Mouse (Mus musculus) embryonic facial prominence, embryonic 13.5 days (tissue): ENCODE measurements around the gene Tmem169. TPM values are rescaled to one million over a fixed set of nuclear protein-coding genes. Genes with fewer than 3 reads are reported as not detected.

ENCODE experiments used
- ATAC-seq: fragments of 200-750 bp; cut with Nextera tagmentation; 2 replicates; pipeline ENCODE4 v1.8.0; 2017; ENCODE audit warnings: low read depth; ENCODE audit not compliant: insufficient number of reproducible peaks, insufficient read depth, low FRiP score, low TSS enrichment
- H3K27ac ChIP-seq: fragments of 300-500 bp; sonication (generic); 2 replicates; pipeline ENCODE4 v1.5.1; 2015; ENCODE audit warnings: moderate library complexity, mild to moderate bottlenecking, inconsistent platforms
- H3K27me3 ChIP-seq: fragments of 300-500 bp; sonication (generic); 2 replicates; pipeline ENCODE4 v1.6.1; 2015; ENCODE audit warnings: mild to moderate bottlenecking, inconsistent platforms
- H3K36me3 ChIP-seq: fragments of 300-500 bp; sonication (generic); 2 replicates; pipeline ENCODE4 v1.6.1; 2015; ENCODE audit warnings: mild to moderate bottlenecking, inconsistent platforms
- H3K4me1 ChIP-seq: fragments of 300-500 bp; sonication (generic); 2 replicates; pipeline ENCODE4 v1.6.1; 2015; ENCODE audit warnings: inconsistent platforms
- H3K4me2 ChIP-seq: fragments of 300-500 bp; sonication (generic); 2 replicates; pipeline ENCODE4 v1.6.1; 2015; ENCODE audit warnings: moderate library complexity, mild to moderate bottlenecking, inconsistent platforms
- H3K4me3 ChIP-seq: fragments of 300-500 bp; sonication (generic); 2 replicates; pipeline ENCODE4 v1.5.1; 2015; ENCODE audit warnings: mild to moderate bottlenecking, inconsistent platforms
- H3K9ac ChIP-seq: fragments of 300-500 bp; sonication (generic); 2 replicates; pipeline ENCODE4 v1.6.1; 2015; ENCODE audit warnings: mild to moderate bottlenecking, inconsistent platforms
- H3K9me3 ChIP-seq: fragments of 300-500 bp; sonication (generic); 2 replicates; pipeline ENCODE4 v1.6.1; 2016; ENCODE audit warnings: inconsistent platforms
- WGBS: fragments of 180-500 bp; shearing (Covaris S2); methylation state at CpG from one replicate; pipeline ENCODE4 v1.1.7; 2015; ENCODE audit warnings: mixed read lengths; 5-methylcytosine and 5-hydroxymethylcytosine counted together
- polyA plus RNA-seq: library from polyadenylated mRNA; unstranded; fragments of >200 nt; fragmentation: Nextera tagmentation; extraction: Ambion mirVana; gene quantifications from 2 replicates; pipeline ENCODE4 v1.2.1, GENCODE M21; 2015

Tmem169 gene
- polyA plus RNA-seq, 1 experiment from 2014 or later = 4.8 TPM

DNA sequence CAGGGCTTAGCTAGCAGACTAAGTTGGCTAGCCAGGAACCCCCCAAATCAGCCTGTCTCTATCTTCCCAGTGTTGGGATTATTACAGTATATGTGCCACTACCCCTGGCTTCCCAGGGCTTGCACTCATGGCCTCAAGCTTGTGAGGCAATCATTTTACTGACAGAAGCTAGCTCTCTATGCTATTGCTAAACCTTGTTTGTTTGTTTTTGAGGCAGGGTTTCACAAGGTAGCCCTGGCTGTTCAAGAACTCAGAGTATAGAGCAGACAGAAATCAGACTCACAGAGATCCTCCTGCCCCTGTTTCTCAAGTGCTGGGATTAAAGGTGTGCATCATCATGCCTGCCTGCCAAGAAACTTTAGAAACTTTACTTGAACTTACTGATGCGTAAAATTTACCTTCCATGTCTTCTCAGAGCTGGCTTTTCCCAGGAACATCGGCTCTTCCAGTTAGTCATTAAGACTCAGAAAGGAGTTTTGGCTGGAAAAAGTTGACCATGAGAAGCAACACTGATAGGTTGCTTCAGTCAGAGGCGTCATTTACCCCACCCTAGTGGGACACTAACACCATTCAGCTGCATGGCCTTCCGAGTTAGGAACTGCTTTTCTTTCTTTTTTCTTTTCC is 4.5 kb downstream of the Tmem169 start:
- Histone ChIP-seq H3K9me3 (no peaks in the 10 kb centered on the region), H3K4me1 (no peaks in the 10 kb centered on the region), H3K27ac (no peak overlapping the region), H3K4me2 (no peak overlapping the region), H3K36me3 (no peaks in the 10 kb centered on the region), H3K9ac (no peak overlapping the region), H3K27me3 (peaks cover 4% of the 10 kb centered on the region; the same call in 1 of the 2 replicates), H3K4me3 (no peak overlapping the region)
- no peak for ATAC-seq
- 81% methylated on average over 4 of the region's 4 CpGs for WGBS

DNA sequence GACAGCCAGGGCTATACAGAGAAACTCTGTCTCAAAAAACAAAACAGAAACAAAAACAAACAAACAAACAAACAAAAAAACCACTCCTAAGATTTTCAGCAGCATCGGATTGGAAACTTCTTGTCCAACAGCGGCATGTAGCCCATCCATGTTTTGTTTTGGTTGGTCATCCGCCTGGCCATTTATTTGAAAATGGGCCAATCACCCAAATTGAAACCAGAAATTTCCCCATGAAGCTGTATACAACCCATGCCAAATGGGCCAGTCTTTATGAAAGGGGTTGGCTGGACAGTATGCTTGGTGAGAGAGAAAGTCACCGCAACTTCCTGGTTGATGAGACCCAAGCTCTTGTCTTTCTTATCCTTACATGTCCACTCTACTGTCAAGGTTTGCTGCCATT is 6.7 kb downstream of the Tmem169 start:
- no peak overlapping the region for H3K27ac ChIP-seq
- no peaks in the 10 kb centered on the region for H3K9me3 ChIP-seq
- no peaks in the 10 kb centered on the region for H3K27me3 ChIP-seq
- H3K36me3 ChIP-seq = no peaks in the 10 kb centered on the region
- H3K4me2 ChIP-seq = no peak overlapping the region
- WGBS = 90% methylated on average over 4 of the region's 4 CpGs
- H3K4me3 ChIP-seq = no peak overlapping the region
- H3K4me1 ChIP-seq = no peaks in the 10 kb centered on the region
- no peak overlapping the region for H3K9ac ChIP-seq
- no peak for ATAC-seq

DNA sequence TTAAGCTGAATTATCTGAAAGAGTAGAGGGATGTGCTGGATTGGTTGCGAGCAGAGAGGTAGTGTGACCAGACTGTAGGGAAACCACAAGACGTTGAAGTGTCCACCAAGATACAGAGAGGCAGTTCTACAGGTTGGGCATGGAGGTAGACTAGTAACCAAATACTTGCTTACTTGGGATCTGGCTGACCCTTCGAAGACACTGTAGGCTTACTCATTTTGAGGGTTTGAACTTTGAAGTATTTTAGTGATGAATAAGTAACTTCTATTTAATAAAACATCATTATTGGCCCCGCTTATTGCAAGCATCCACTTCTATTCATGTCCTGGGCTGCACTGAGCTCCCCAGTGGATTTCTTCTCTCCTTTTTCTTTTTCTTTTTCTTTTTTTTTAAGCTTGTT is 7.3 kb downstream of the Tmem169 start:
- no peaks in the 10 kb centered on the region for H3K36me3 ChIP-seq
- no peak overlapping the region for H3K9ac ChIP-seq
- H3K27me3 ChIP-seq = no peaks in the 10 kb centered on the region
- no peak overlapping the region for H3K4me2 ChIP-seq
- no peak overlapping the region for H3K4me3 ChIP-seq
- 91% methylated on average over 4 of the region's 4 CpGs for WGBS
- ATAC-seq = no peak
- H3K4me1 ChIP-seq = no peaks in the 10 kb centered on the region
- no peaks in the 10 kb centered on the region for H3K9me3 ChIP-seq
- H3K27ac ChIP-seq = no peak overlapping the region

DNA sequence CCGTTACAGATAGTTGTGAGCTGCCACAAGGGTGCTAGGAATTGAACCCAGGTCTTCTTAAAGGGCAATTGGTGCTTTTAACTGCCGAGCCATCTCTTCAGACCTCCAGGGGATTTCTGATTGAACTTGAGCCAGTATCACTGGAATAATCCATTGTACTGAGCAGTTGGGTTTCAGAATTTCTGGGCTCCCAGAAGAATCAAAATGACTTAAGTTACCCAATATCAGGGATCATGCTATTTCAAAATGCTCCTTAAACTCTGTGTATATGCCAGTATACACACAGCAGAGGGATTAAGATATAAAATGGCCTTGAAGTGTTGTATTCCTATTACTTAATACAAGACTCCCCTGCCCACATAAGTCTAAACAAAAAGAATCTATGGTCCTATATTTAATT is 7.8 kb downstream of the Tmem169 start:
- Histone ChIP-seq H3K27me3 (no peaks in the 10 kb centered on the region), H3K36me3 (no peaks in the 10 kb centered on the region), H3K4me2 (no peak overlapping the region), H3K4me3 (no peak overlapping the region), H3K9me3 (no peaks in the 10 kb centered on the region), H3K4me1 (no peaks in the 10 kb centered on the region), H3K9ac (no peak overlapping the region), H3K27ac (no peak overlapping the region)
- 85% methylated on average over 2 of the region's 2 CpGs for WGBS
- no peak for ATAC-seq

DNA sequence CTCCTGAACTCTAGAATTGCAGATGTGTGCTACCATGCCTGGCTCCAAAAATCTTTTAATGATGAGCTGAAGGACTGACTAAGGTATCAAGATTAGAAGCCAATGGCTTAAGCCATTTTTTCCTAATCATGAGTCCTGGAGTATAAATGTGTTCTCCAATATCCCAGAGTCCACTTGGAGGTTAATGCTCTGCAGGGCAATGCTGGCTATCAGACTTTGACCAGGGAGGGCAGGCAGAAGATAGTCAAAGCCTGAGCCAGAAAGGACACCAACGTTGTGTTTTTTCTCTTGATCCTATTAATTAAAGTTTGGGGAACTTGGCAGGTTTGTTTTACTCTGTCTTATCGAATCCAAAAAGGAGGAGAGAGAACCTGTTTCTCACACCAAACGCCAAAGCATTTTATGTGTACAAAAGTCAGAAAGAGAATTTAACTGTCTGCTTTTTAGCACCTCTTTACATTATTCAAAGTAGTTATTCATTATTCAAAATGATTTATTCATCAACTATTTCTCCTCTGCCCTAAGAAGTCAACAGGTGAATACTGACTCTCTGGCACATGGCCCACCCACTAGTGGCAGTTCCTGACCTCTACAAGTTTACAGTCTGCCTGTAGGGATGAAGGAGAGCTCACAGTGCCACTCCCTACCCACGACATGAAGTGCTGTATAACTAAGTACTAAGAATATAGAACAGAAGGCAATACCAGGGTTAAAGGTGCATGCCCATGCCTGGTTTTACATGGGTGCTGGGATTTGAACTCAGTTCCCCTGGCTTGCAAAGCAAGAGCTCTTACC is 9.9 kb downstream of the Tmem169 start:
- ATAC-seq = no peak
- no peak overlapping the region for H3K27ac ChIP-seq
- H3K4me2 ChIP-seq = no peak overlapping the region
- H3K27me3 ChIP-seq = no peaks in the 10 kb centered on the region
- no peaks in the 10 kb centered on the region for H3K36me3 ChIP-seq
- H3K4me3 ChIP-seq = no peak overlapping the region
- WGBS = 71% methylated on average over 4 of the region's 4 CpGs
- no peaks in the 10 kb centered on the region for H3K4me1 ChIP-seq
- no peaks in the 10 kb centered on the region for H3K9me3 ChIP-seq
- no peak overlapping the region for H3K9ac ChIP-seq

DNA sequence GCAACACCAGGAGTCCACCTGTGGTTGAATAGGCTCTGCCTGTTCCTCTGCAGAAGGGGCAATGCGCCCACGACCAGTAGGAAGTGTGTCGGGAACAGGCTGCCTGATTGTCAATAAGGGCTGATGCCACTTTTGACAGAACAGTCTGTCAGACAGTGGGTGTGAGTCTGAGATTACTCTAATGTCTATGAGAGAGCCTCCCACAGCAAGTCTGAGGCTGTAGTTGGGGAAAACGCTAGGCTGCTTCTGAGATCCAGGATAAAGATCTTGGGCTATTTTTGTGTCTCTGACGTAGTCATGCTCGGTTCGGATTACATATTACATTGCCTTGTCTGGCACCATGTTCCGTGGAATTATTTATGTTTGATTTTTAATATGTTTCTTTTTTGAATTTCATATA is 11.6 kb downstream of the Tmem169 start:
- Histone ChIP-seq H3K4me3 (no peak overlapping the region), H3K27me3 (no peaks in the 10 kb centered on the region), H3K4me2 (no peak overlapping the region), H3K9me3 (no peaks in the 10 kb centered on the region), H3K4me1 (no peaks in the 10 kb centered on the region), H3K27ac (no peak overlapping the region), H3K36me3 (no peaks in the 10 kb centered on the region), H3K9ac (no peak overlapping the region)
- ATAC-seq = no peak
- 71% methylated on average over 8 of the region's 8 CpGs for WGBS

DNA sequence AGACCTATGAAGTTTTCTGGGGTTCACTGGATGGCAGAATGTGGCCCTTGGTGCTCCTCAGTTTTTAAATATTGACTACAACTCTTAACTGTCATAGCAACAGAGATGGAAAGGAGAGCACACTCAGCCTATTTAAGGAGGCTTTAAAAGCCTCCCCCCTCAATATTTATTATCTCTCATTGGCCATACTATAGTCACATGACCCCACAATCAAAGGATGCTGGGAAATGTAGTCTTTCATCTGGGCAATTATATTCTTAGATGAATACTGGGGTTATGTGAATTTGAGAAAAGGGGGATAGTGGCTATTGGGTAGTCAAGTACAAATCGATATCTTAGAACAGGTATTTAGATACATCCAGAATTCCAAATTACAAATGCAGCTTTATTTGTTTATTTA is 17.7 kb downstream of the Tmem169 start:
- no peak for ATAC-seq
- Histone ChIP-seq H3K36me3 (no peaks in the 10 kb centered on the region), H3K9ac (no peak overlapping the region), H3K9me3 (no peaks in the 10 kb centered on the region), H3K27ac (no peak overlapping the region), H3K4me2 (no peak overlapping the region), H3K27me3 (no peaks in the 10 kb centered on the region), H3K4me1 (peaks cover 3% of the 10 kb centered on the region; the same call in 1 of the 2 replicates), H3K4me3 (no peak overlapping the region)
- 83% methylated on average over 1 of the region's 1 CpGs for WGBS

DNA sequence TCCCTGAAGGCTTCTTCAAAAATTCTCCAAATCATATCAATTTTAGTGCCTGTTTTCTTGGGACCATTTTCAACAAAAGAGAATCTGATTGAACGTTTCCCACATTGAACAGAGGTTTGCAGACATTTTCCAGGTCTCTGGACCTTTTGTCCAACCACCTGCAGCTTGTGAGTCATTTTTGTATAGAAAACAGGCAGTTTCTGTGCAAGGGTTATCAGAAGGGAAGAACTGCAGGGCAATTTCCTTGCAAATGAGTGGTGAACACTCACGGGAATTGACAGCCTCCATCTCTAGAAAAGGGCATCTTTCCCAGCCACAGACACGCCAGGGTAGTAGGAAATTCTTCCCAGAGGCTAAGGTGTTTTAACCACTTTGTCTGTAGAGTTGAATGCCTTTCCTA is 22.1 kb downstream of the Tmem169 start:
- no peak overlapping the region for H3K27ac ChIP-seq
- no peaks in the 10 kb centered on the region for H3K9me3 ChIP-seq
- H3K36me3 ChIP-seq = peaks cover under 1% of the 10 kb centered on the region; the same call in 1 of the 2 replicates
- no peak overlapping the region for H3K9ac ChIP-seq
- WGBS = 57% methylated on average over 3 of the region's 3 CpGs
- peak overlapping the region; percentile 56 for H3K4me2 ChIP-seq
- no peak for ATAC-seq
- peaks cover 22% of the 10 kb centered on the region for H3K4me1 ChIP-seq
- no peaks in the 10 kb centered on the region for H3K27me3 ChIP-seq
- H3K4me3 ChIP-seq = no peak overlapping the region

DNA sequence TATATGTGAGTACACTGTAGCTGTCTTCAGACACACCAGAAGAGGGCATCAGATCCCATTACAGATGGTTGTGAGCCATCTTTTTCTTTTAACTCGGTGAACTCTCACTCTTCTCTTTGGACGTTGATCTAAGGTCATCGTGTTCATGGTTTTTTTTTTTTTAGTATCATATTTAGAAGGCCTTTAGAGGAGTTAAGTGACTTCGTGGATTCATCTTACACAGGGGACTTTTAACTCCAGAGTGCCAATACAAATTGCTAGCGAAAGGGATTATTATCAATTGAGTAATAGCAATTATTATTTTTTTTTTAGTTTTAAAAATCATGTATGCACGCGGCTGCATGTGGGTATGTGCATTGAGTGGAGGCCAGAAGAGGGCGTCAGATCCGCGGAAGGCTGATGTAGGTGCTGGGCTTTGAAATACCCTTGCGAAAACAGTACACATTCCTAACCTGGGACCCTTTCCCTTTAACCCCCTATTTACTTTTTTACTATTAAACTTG is 22.6 kb downstream of the Tmem169 start:
- Histone ChIP-seq H3K4me1 (peaks cover 22% of the 10 kb centered on the region), H3K4me3 (peak overlapping the region; percentile 52), H3K9me3 (no peaks in the 10 kb centered on the region), H3K27me3 (no peaks in the 10 kb centered on the region), H3K9ac (peak overlapping the region; percentile 73), H3K27ac (peak overlapping the region; percentile 93), H3K36me3 (peaks cover 6% of the 10 kb centered on the region), H3K4me2 (peak overlapping the region; percentile 56)
- peak; percentile 82 for ATAC-seq
- 2% methylated on average over 11 of the region's 11 CpGs for WGBS

DNA sequence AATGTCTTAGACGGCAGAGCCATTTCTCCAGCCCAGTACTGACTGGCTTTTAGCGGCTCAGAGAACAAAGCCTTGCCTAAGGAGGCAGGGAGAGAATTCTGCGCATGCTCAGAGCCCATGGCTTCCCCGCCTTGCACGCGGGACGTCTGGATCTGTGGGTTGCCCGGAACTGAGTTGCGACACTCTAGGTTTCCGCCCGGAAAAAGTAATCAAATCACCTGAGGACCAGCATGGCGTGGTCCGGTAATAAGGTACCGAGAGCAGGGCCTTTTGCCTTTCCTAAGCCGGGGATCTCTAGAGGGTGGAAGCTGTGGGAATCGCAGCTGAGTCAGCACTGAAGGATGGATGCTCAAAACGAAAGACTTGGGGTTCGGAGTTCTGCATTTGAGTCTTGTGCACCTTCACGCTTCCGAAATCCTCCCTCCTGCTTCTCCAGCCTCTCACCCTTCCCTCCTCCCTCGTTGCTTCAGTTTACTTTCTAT is 23.2 kb downstream of the Tmem169 start, which contains the start of gene Xrcc5:
Xrcc5 (plus strand) TSS at position 105 of the 482 bp plus-strand sequence.
- Histone ChIP-seq H3K27me3 (no peaks in the 10 kb centered on the region), H3K27ac (peak within 1 kb of the TSS; percentile 93), H3K36me3 (peaks cover 12% of the 10 kb centered on the region), H3K9ac (peak within 1 kb of the TSS; percentile 73), H3K4me1 (peaks cover 22% of the 10 kb centered on the region), H3K9me3 (no peaks in the 10 kb centered on the region), H3K4me2 (peak within 1 kb of the TSS; percentile 56), H3K4me3 (peak within 1 kb of the TSS; percentile 52)
- 0% methylated on average over 21 of the region's 21 CpGs for whole genome bisulfite sequencing
- ATAC-seq = peak; percentile 96

DNA sequence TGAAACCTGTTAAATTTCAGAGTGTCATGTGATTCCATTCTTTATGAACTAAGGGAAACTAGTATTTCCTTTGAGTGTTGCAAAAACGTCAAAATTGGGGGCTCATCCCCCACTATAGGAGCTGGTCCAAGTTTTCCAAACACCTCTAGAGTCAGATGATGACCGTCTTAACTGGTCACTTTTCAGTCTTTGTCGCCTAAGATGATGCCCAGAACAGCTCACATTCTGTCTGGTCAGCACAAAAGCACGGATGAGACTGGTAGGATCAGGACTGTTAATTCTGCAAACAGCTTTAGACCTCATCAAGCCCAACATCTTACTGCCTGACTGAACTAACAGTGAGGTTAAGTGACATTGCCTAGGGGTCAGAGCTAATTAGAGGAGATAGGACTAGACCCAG is 24.8 kb downstream of the Tmem169 start:
- 0 out of 2 replicates have a peak overlapping the region, but pooled peaks have one; percentile 7 for H3K4me2 ChIP-seq
- 53% methylated on average over 4 of the region's 4 CpGs for WGBS
- no peak overlapping the region for H3K4me3 ChIP-seq
- H3K9ac ChIP-seq = no peak overlapping the region
- H3K27ac ChIP-seq = peak overlapping the region; percentile 62; the same call in 1 of the 2 replicates
- H3K27me3 ChIP-seq = no peaks in the 10 kb centered on the region
- peaks cover 22% of the 10 kb centered on the region for H3K4me1 ChIP-seq
- peaks cover 17% of the 10 kb centered on the region for H3K36me3 ChIP-seq
- no peaks in the 10 kb centered on the region for H3K9me3 ChIP-seq
- no peak for ATAC-seq
